Mouse (Mus musculus) lung, postnatal 25 days (tissue): ENCODE results near the gene Cdkl2.

Experiments used
- DNase-seq: peaks from one replicate; pipeline ENCODE4 v3.0.0; 2022; ENCODE audit warnings: low spot score

The Cdkl2 gene

GRCm38 (mm10) chr5:91993061-91993460 lies 50.6 kb downstream of the Cdkl2 start:
- DNase-seq, result no peak

DNA sequence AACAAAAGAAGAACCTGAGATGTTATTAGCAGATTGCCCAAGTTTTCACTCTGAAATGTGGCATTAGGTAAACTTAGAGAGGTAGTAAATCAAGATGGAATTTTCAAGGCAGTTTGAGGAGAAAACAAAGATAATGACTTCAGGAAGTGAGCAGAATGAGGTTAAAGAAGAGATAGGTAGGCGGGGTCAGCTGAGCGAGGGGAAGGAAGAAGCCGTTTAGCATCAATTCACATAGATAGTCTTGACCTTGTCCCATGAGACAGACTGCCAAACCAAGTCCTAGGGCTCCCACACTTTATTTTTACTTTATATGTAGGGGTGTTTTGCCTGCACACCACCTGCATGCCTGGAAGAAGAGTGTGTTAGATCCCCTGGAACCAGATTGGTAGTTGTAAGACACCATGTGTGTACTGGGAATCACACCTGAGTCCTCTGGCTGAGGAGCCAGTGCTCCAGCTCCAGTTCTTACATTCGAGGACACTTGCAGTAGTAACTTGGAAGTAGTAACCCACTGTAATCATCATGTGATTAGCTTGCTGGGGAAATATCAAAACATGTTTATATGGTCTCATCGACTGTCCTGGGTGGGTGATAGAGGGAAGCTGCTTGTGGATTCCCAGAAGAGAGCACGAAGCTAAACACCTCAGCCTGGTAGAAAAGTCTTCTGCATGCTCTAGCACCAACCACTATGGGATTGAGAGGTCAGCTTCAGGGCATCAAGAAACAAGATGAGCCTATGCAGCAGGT lies 52.3 kb downstream of the Cdkl2 start:
- no peak for DNase-seq

DNA sequence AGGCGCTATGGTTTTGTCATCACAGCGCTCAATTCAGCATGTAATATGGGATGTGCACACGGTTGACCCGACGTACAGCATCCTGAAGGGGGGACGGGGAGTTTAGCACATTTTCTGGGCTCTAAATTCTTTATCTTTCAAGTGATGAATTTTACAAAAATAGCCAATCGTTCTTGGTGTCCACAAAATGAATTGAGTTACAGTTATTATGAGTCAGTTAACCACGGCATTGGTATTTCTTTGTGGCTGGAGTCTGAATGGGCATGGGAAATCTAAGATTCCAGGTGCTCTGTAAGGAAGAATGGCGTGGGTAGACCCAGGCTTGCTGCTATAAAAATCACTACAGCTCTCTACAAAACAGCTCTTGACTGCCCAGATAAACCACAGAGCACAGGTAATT lies 54.4 kb downstream of the Cdkl2 start:
- no peak for DNase-seq

GRCm38 (mm10) chr5:91987799-91988198 lies 55.9 kb downstream of the Cdkl2 start:
- no peak for DNase-seq

- no peak for DNase-seq
Measured at GRCm38 (mm10) chr5:91987236-91987635, 56.4 kb downstream of the Cdkl2 start, which contains the start of gene Odaph. TSS of gene Odaph (plus strand) at chr5:91987475.

DNA sequence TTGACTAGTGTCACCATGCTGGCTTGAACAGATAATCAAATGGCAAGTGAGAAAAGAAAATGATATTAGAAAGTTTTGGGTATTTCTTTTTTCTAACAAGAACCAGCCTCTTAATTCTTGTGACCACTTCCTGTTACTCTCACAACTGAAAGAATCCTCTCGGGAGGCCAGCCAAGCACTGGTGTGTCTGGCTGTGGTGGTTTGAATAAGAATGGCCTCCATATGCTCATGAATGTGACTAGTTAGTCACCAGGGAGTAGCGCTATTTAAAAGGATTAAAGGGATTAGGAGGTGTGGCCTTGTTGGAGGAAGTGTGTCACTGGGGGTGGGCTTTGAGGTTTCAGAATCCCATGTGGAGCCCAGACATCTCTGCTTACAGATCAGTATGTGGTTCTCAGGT lies 58.0 kb downstream of the Cdkl2 start:
- no peak for DNase-seq

DNA sequence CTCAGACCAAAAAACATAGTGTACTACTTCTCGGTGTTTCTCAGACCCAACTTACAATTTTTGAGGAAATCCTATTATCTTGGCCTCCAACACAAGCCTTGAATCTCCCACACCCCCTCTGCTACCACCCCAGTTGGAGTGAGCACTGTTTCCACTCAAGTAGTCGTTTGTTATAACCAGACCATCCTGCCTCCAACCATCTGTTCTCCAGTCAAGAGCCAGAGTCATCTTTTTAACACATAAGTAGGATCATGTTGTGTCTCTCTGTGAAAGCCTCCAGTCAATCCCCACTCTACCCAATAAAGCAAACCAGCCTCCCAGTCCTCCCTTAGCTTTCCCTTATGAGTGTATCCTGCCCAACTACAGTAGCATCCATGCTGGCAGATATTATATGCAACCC lies 60.2 kb downstream of the Cdkl2 start:
- no peak for DNase-seq

- DNase-seq, result no peak
Measured at GRCm38 (mm10) chr5:91981176-91981840, 62.4 kb downstream of the Cdkl2 start.

DNA sequence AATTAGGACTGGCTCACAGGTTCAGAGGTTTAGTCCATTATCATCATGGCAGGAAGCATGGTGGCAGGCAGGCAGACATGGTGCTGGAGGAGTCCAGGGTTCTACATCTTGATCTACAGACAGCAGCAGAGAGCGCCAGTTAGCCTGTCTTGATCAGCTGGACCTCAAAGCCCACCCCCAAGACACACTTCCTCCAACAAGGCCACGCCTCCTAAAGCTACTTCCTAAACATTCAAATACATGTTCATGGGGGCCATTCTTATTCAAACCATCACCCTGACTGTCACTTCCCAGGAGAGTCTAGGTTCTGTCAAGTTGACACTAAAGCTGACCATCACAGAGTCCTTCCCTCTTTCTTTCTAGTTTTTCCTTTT lies 66.3 kb downstream of the Cdkl2 start:
- no peak for DNase-seq

- DNase-seq, result no peak
Measured at GRCm38 (mm10) chr5:91976566-91977396, 66.9 kb downstream of the Cdkl2 start.

GRCm38 (mm10) chr5:91975758-91976157 lies 67.9 kb downstream of the Cdkl2 start:
- no peak for DNase-seq

GRCm38 (mm10) chr5:91974002-91974401 lies 69.7 kb downstream of the Cdkl2 start:
- DNase-seq, result no peak

DNA sequence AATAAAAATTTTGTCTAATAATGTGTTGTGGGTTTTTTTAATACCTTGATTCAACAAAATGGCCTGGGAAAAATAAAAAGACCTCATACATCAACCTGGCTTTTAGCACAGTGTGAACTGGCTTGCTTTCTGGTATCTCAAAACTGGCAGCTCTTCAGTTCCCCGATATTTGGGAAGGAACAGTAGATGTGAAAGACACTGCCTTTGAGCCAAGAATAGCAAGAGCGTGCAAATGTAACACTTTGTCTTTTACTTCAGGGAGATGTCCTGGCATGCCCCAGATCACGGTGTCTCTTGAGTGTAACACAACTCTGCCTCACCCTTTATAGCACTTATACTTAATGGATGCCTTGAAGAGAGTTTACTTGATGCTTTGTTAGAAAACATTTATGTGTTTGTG lies 71.6 kb downstream of the Cdkl2 start:
- no peak for DNase-seq

DNA sequence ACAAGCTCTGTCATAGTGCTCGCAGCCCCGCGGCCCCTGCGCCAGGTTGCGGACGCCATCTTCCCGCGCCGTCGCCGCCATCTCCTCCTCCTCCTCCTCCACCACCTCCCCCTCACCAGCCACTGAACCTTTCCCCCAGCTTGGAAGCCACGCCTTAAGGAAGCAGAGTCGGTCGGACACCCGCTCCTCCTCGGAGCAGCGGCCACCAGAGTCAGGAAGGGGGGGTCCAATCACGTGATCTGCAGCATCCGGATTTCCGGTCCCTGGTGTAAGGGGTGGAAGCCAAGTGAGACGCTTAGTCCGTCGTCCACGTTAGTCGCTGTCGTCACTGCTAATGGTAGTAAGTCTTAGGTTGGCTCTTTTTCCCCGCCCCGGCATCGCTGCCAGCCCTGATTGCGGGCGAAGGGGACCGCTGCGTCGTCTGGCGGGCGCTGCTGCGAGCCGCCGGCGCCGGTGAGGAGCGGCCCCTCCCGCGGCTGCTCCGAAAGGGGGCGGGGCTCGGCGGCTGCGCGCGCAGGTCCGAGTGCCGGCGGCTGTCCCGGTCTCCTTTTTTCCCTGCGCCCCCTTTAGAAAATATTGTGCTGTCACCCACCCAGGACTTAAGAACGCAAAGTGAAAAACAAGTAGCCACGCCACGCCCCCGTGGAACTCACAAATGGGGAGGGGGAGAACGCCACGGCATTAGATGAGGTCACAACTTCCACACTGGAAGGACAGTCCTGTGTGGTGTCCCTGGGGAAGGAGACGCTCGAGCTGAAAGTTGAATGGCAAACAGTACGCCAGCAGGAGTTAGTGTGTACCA lies 80.8 kb downstream of the Cdkl2 start, which contains the start of gene Rchy1:
TSS of gene Rchy1 (minus strand) at position 430 of the 802 bp plus-strand sequence.
- peak; percentile 97 for DNase-seq

- peak; percentile 83 for DNase-seq
Measured at GRCm38 (mm10) chr5:91962259-91962638, 81.4 kb downstream of the Cdkl2 start.

- peak; percentile 21 for DNase-seq
Measured at GRCm38 (mm10) chr5:91961370-91961769, 82.3 kb downstream of the Cdkl2 start.

- DNase-seq, result peak; percentile 72
Measured at GRCm38 (mm10) chr5:91960606-91961254, 83.0 kb downstream of the Cdkl2 start.

DNA sequence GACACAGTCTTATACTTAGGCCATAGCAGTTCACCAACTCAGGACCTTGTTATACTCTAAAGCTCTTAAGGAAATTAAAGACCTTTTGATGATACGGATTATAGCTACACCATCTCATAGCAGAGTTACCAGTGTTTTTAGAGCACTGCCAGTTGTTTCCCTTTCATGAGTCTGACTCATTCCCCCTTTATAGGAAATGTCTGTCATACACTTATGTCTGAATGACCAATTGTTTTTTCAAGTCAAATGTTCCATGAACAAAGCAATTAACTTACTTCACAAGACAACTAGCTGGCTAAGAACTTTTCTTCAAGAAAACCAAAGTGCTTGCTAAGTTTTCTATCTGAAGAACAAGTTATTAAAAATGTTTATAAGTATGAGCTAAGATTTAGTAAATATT lies 83.7 kb downstream of the Cdkl2 start:
- DNase-seq, result no peak

- no peak for DNase-seq
Measured at GRCm38 (mm10) chr5:91959096-91959495, 84.6 kb downstream of the Cdkl2 start.

GRCm38 (mm10) chr5:91956991-91957760 lies 86.5 kb downstream of the Cdkl2 start:
- DNase-seq, result no peak
